Mouse (Mus musculus) midbrain, embryonic 11.5 days (tissue): ENCODE results near the gene Mylpf. TPM values are rescaled to one million over a fixed set of nuclear protein-coding genes. Genes with fewer than 3 reads are reported as not detected.

Source experiments
- ATAC-seq: fragments of 200-750 bp; cut with Nextera tagmentation; 2 replicates; pipeline ENCODE4 v1.8.0; 2017; ENCODE audit warnings: moderate TSS enrichment, moderate library complexity; ENCODE audit not compliant: low FRiP score
- DNase-seq: peaks from one replicate; pipeline ENCODE4 v3.0.0; 2015; ENCODE audit warnings: low spot score; ENCODE audit errors: missing footprints
- H3K27ac ChIP-seq: fragments of 300-500 bp; sonication (generic); 2 replicates; pipeline ENCODE4 v1.5.1; 2014; ENCODE audit warnings: low read depth, low read length
- H3K27me3 ChIP-seq: fragments of 300-500 bp; sonication (generic); 2 replicates; pipeline ENCODE4 v1.6.1; 2014; ENCODE audit warnings: mild to moderate bottlenecking, low read length, moderate library complexity, mixed read lengths; ENCODE audit not compliant: control insufficient read depth, insufficient read depth
- H3K36me3 ChIP-seq: fragments of 300-500 bp; sonication (generic); 2 replicates; pipeline ENCODE4 v1.6.1; 2014; ENCODE audit warnings: mild to moderate bottlenecking, low read length, moderate library complexity, mixed read lengths; ENCODE audit not compliant: control insufficient read depth, insufficient read depth
- H3K4me1 ChIP-seq: fragments of 300-500 bp; sonication (generic); 2 replicates; pipeline ENCODE4 v1.6.1; 2014; ENCODE audit warnings: low read length; ENCODE audit not compliant: control insufficient read depth, insufficient read depth
- H3K4me2 ChIP-seq: fragments of 300-500 bp; sonication (generic); 2 replicates; pipeline ENCODE4 v1.6.1; 2014; ENCODE audit warnings: mild to moderate bottlenecking, moderate library complexity
- H3K4me3 ChIP-seq: fragments of 300-500 bp; sonication (generic); 2 replicates; pipeline ENCODE4 v1.5.1; 2014; ENCODE audit warnings: low read depth, low read length
- H3K9ac ChIP-seq: fragments of 300-500 bp; sonication (generic); 2 replicates; pipeline ENCODE4 v1.6.1; 2014; ENCODE audit warnings: low read length
- H3K9me3 ChIP-seq: fragments of 300-500 bp; sonication (generic); 2 replicates; pipeline ENCODE4 v1.6.1; 2016; ENCODE audit warnings: low read length; ENCODE audit not compliant: control insufficient read depth
- WGBS: fragments of 180-500 bp; shearing (Covaris S2); extraction: QIAGEN DNeasy Blood & Tissue Kit; methylation state at CpG from one replicate; pipeline ENCODE4 v1.1.7; 2014; 5-methylcytosine and 5-hydroxymethylcytosine counted together
- polyA plus RNA-seq: library from polyadenylated mRNA; unstranded; fragments of >200 nt; fragmentation: Nextera tagmentation; extraction: Ambion mirVana; gene quantifications from 2 replicates; pipeline ENCODE4 v1.2.1, GENCODE M21; 2014

Mylpf gene
- polyA plus RNA-seq, 1 experiment from 2014 or later: 13.2 TPM

- H3K27me3 ChIP-seq: peaks cover 13% of the 10 kb centered on the region; the same call in 1 of the 2 replicates
- peaks cover 4% of the 10 kb centered on the region; the same call in 1 of the 2 replicates for H3K4me1 ChIP-seq
- H3K9me3 ChIP-seq: no peaks in the 10 kb centered on the region
- 94% methylated on average over 4 of the region's 4 CpGs for WGBS
- H3K4me3 ChIP-seq: no peak overlapping the region
- no peak for ATAC-seq
- no peak overlapping the region for H3K27ac ChIP-seq
- H3K36me3 ChIP-seq: no peaks in the 10 kb centered on the region
- no peak overlapping the region for H3K4me2 ChIP-seq
- DNase-seq: no peak
- no peak overlapping the region for H3K9ac ChIP-seq
These were observed 10.0 kb downstream of the Mylpf start for GRCm38 (mm10) chr7:127218670-127219069.

- WGBS: 83% methylated on average over 6 of the region's 6 CpGs
- Histone ChIP-seq H3K9me3 (no peaks in the 10 kb centered on the region), H3K27ac (no peak overlapping the region), H3K27me3 (no peaks in the 10 kb centered on the region), H3K4me2 (no peak overlapping the region), H3K36me3 (no peaks in the 10 kb centered on the region), H3K4me3 (no peak overlapping the region), H3K4me1 (no peaks in the 10 kb centered on the region; the same call in 1 of the 2 replicates), H3K9ac (no peak overlapping the region)
- DNase-seq (no peak), ATAC-seq (no peak)
These were observed 11.8 kb downstream of the Mylpf start for GRCm38 (mm10) chr7:127220440-127220839.

- DNase-seq (no peak), ATAC-seq (no peak)
- Histone ChIP-seq H3K27ac (no peak overlapping the region), H3K9ac (no peak overlapping the region), H3K9me3 (no peaks in the 10 kb centered on the region), H3K36me3 (0 out of 2 replicates have a peak, but pooled peaks cover 2% of the 10 kb centered on the region), H3K4me2 (no peak overlapping the region), H3K4me1 (no peaks in the 10 kb centered on the region), H3K4me3 (no peak overlapping the region), H3K27me3 (no peaks in the 10 kb centered on the region)
- whole genome bisulfite sequencing: 86% methylated on average over 3 of the region's 3 CpGs
These were observed 14.4 kb downstream of the Mylpf start for GRCm38 (mm10) chr7:127223106-127223505.

GRCm38 (mm10) chr7:127223515-127224478, 15.1 kb downstream of the Mylpf start:
- DNase-seq (no peak), ATAC-seq (no peak)
- no peak overlapping the region for H3K4me2 ChIP-seq
- 85% methylated on average over 6 of the region's 6 CpGs for WGBS
- H3K36me3 ChIP-seq: peaks cover 2% of the 10 kb centered on the region; the same call in 1 of the 2 replicates
- H3K9ac ChIP-seq: no peak overlapping the region
- no peaks in the 10 kb centered on the region for H3K4me1 ChIP-seq
- H3K4me3 ChIP-seq: no peak overlapping the region
- H3K27ac ChIP-seq: no peak overlapping the region
- no peaks in the 10 kb centered on the region for H3K27me3 ChIP-seq
- H3K9me3 ChIP-seq: no peaks in the 10 kb centered on the region

- H3K36me3 ChIP-seq: peaks cover 7% of the 10 kb centered on the region; the same call in 1 of the 2 replicates
- no peak overlapping the region for H3K4me2 ChIP-seq
- H3K4me3 ChIP-seq: no peak overlapping the region
- no peaks in the 10 kb centered on the region for H3K4me1 ChIP-seq
- H3K9me3 ChIP-seq: no peaks in the 10 kb centered on the region
- ATAC-seq (no peak), DNase-seq (no peak)
- H3K9ac ChIP-seq: no peak overlapping the region
- 91% methylated on average over 6 of the region's 6 CpGs for WGBS
- no peak overlapping the region for H3K27ac ChIP-seq
- no peaks in the 10 kb centered on the region for H3K27me3 ChIP-seq
These were observed 15.9 kb downstream of the Mylpf start for GRCm38 (mm10) chr7:127224616-127225015.

- Histone ChIP-seq H3K4me2 (no peak overlapping the region), H3K4me1 (no peaks in the 10 kb centered on the region; the same call in 1 of the 2 replicates), H3K9me3 (no peaks in the 10 kb centered on the region), H3K27ac (no peak overlapping the region), H3K36me3 (peaks cover 11% of the 10 kb centered on the region; the same call in 1 of the 2 replicates), H3K4me3 (no peak overlapping the region), H3K9ac (no peak overlapping the region), H3K27me3 (no peaks in the 10 kb centered on the region)
- 92% methylated on average over 11 of the region's 11 CpGs for whole genome bisulfite sequencing
- ATAC-seq (no peak), DNase-seq (no peak)
These were observed 16.7 kb downstream of the Mylpf start for GRCm38 (mm10) chr7:127225147-127225995.

GRCm38 (mm10) chr7:127228615-127229303, 20.1 kb downstream of the Mylpf start:
- no peak for ATAC-seq
- H3K36me3 ChIP-seq: peaks cover 11% of the 10 kb centered on the region; the same call in 1 of the 2 replicates

GRCm38 (mm10) chr7:127231376-127231775, 22.7 kb downstream of the Mylpf start:
- peaks cover 25% of the 10 kb centered on the region for H3K36me3 ChIP-seq
- peak overlapping the region; percentile 97 for H3K4me3 ChIP-seq
- H3K9me3 ChIP-seq: no peaks in the 10 kb centered on the region
- peak overlapping the region; percentile 98; the same call in 1 of the 2 replicates for H3K27ac ChIP-seq
- DNase-seq (no peak), ATAC-seq (no peak)
- no peaks in the 10 kb centered on the region for H3K27me3 ChIP-seq
- H3K9ac ChIP-seq: peak overlapping the region; percentile 99
- H3K4me1 ChIP-seq: peaks cover 21% of the 10 kb centered on the region
- H3K4me2 ChIP-seq: peak overlapping the region; percentile 59
- 87% methylated on average over 2 of the region's 3 CpGs for WGBS

More at GRCm38 (mm10) chr7:127228615-127229303, 20.1 kb downstream of the Mylpf start:
- no peak overlapping the region for H3K4me3 ChIP-seq
- H3K27ac ChIP-seq: no peak overlapping the region
- DNase-seq: peak; percentile 97
- no peak overlapping the region for H3K9ac ChIP-seq
- H3K4me2 ChIP-seq: no peak overlapping the region
- H3K9me3 ChIP-seq: no peaks in the 10 kb centered on the region
- peaks cover 14% of the 10 kb centered on the region for H3K4me1 ChIP-seq
- no peaks in the 10 kb centered on the region for H3K27me3 ChIP-seq
- WGBS: 64% methylated on average over 4 of the region's 4 CpGs
